ENCODE assay signal across 8 mouse cellular contexts in the genomic region with DNA sequence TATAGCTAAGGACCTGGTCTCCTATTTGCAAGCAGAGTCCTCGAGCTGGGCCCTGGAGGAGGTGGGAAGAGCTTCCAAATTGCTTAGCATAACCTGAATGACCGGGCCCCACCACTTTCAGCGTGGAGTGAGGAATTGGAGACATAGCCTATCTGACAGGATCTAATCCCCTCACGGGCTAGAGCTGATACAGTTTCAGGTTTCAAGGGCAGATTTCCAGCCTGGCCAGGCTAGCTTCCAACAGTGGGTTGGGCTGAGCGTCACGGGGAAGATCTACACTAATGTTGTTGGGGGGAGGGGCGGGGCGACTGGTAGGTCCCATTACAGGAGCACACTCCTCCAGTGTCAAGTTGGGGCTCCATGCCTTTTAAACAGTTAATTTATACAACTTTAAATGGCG. TPM values are rescaled to one million over a fixed set of nuclear protein-coding genes. Genes with fewer than 3 reads are reported as not detected.
DNase-seq lines count a peak whose midpoint lies in the region; ATAC-seq lines count a peak whose summit lies in the region.

No protein-coding gene starts in this region.

- H3K27ac ChIP-seq in midbrain, embryonic 10.5 days (replicated peaks) = peak overlapping the region; percentile 99
- no peak overlapping the region for H3K27ac ChIP-seq in midbrain, embryonic 14.5 days (replicated peaks; ENCODE audit: low read depth, low read length)
- peak overlapping the region; percentile 41; the same call in 1 of the 2 replicates for H3K27ac ChIP-seq in liver, embryonic 13.5 days

- no peak overlapping the region for H3K9ac ChIP-seq in midbrain, embryonic 14.5 days (replicated peaks; ENCODE audit: low read length)
- no peak overlapping the region for H3K9ac ChIP-seq in liver, embryonic 13.5 days

- H3K4me3 ChIP-seq in midbrain, embryonic 10.5 days = no peak overlapping the region
- H3K4me3 ChIP-seq in midbrain, embryonic 14.5 days (replicated peaks; ENCODE audit: low read depth, low read length) = no peak overlapping the region
- no peak overlapping the region for H3K4me3 ChIP-seq in liver, embryonic 13.5 days (replicated peaks)

- H3K4me1 ChIP-seq in midbrain, embryonic 10.5 days = peaks cover 94% of the 10 kb centered on the region
- peaks cover 40% of the 10 kb centered on the region for H3K4me1 ChIP-seq in midbrain, embryonic 14.5 days (ENCODE audit: control insufficient read depth, insufficient read depth, low read length)
- peaks cover 93% of the 10 kb centered on the region for H3K4me1 ChIP-seq in liver, embryonic 13.5 days (replicated peaks)

- WGBS in midbrain, embryonic 10.5 days = 27% methylated on average over 9 of the region's 9 CpGs
- WGBS in midbrain, embryonic 14.5 days = 21% methylated on average over 9 of the region's 9 CpGs
- 46% methylated on average over 9 of the region's 9 CpGs for WGBS in liver, embryonic 13.5 days (ENCODE audit: insufficient replicate concordance)

- no peak for ATAC-seq in midbrain, embryonic 14.5 days (ENCODE audit: low FRiP score, low TSS enrichment)
- no peak for ATAC-seq in liver, embryonic 13.5 days (ENCODE audit: low read depth)
- no peak for ATAC-seq in CD4-positive, CD25-positive, alpha-beta regulatory T cell, adult 4 months

- H3K36me3 ChIP-seq in midbrain, embryonic 10.5 days = no peaks in the 10 kb centered on the region
- H3K36me3 ChIP-seq in midbrain, embryonic 14.5 days (ENCODE audit: control insufficient read depth, insufficient read depth, low read length) = no peaks in the 10 kb centered on the region
- no peaks in the 10 kb centered on the region for H3K36me3 ChIP-seq in liver, embryonic 13.5 days

- peaks cover 12% of the 10 kb centered on the region; the same call in 1 of the 2 replicates for H3K27me3 ChIP-seq in midbrain, embryonic 10.5 days (ENCODE audit: low read depth, poor library complexity, severe bottlenecking)
- H3K27me3 ChIP-seq in midbrain, embryonic 14.5 days (ENCODE audit: control insufficient read depth, insufficient read depth, low read length) = no peaks in the 10 kb centered on the region
- H3K27me3 ChIP-seq in liver, embryonic 13.5 days = peaks cover 48% of the 10 kb centered on the region

- DNase-seq in midbrain, embryonic 10.5 days (ENCODE audit: low spot score) = no peak
- DNase-seq in midbrain, embryonic 14.5 days = no peak
- peak; percentile 77 to 87 for DNase-seq in cerebellum, postnatal 25 days
- DNase-seq in heart, postnatal 36 days = peak; percentile 53 to 57
- DNase-seq in liver, embryonic 13.5 days = no peak
- DNase-seq in yolk sac, embryonic 10.5 days (ENCODE audit: low spot score) = no peak
- DNase-seq in spleen, postnatal 14 days (ENCODE audit: low spot score in 2 of 2) = no peak

- H3K9me3 ChIP-seq in midbrain, embryonic 10.5 days (replicated peaks) = no peaks in the 10 kb centered on the region
- no peaks in the 10 kb centered on the region for H3K9me3 ChIP-seq in midbrain, embryonic 14.5 days (ENCODE audit: control insufficient read depth, low read length)
- H3K9me3 ChIP-seq in liver, embryonic 13.5 days (replicated peaks) = no peaks in the 10 kb centered on the region

- intact Hi-C loops in heart, postnatal 36 days (cut with DNase I) = no loop called here

- no peak overlapping the region for H3K4me2 ChIP-seq in midbrain, embryonic 14.5 days (ENCODE audit: low read length)
- peak overlapping the region; percentile 34 for H3K4me2 ChIP-seq in liver, embryonic 13.5 days

RNA-seq across cellular contexts. Expression of a gene that starts 2.4 kb away (rescaled TPM):
- polyA plus RNA-seq in midbrain, embryonic 10.5 days (2016; fragmentation: Nextera tagmentation; extraction: Ambion mirVana) = 385 and 386 TPM in 2 replicates
- polyA plus RNA-seq in midbrain, embryonic 14.5 days (2014; fragmentation: Nextera tagmentation; extraction: Ambion mirVana) = 219 and 247 TPM in 2 replicates
- total RNA-seq in heart, postnatal 36 days (2021) = 10 to 100 TPM; 72.8 to 73.4 TPM
- polyA plus RNA-seq in liver, embryonic 13.5 days (2015; fragmentation: Nextera tagmentation; extraction: Ambion mirVana) = 12.7 and 13.2 TPM in 2 replicates
- polyA plus RNA-seq in CD4-positive, CD25-positive, alpha-beta regulatory T cell, adult 4 months (2017; shearing (Covaris generic)) = 1 to 10 TPM; 2.9 to 3.1 TPM

RNA-seq across cellular contexts. Expression of a gene that starts 3.2 kb away (rescaled TPM):
- polyA plus RNA-seq in midbrain, embryonic 10.5 days (2016; fragmentation: Nextera tagmentation; extraction: Ambion mirVana) = 37.7 TPM in 2 replicates
- 51.2 and 68.8 TPM in 2 replicates for polyA plus RNA-seq in midbrain, embryonic 14.5 days (2014; fragmentation: Nextera tagmentation; extraction: Ambion mirVana)
- 10 to 100 TPM; 20.9 to 25.1 TPM for total RNA-seq in heart, postnatal 36 days (2021)
- 24.4 and 26.3 TPM in 2 replicates for polyA plus RNA-seq in liver, embryonic 13.5 days (2015; fragmentation: Nextera tagmentation; extraction: Ambion mirVana)
- 10 to 100 TPM; 10.5 to 24.2 TPM for polyA plus RNA-seq in CD4-positive, CD25-positive, alpha-beta regulatory T cell, adult 4 months (2017; shearing (Covaris generic))

RNA-seq across cellular contexts. Expression of a gene that starts 3.4 kb away (rescaled TPM):
- polyA plus RNA-seq in midbrain, embryonic 10.5 days (2016; fragmentation: Nextera tagmentation; extraction: Ambion mirVana) = 5.2 TPM in 2 replicates
- 6.0 and 6.8 TPM in 2 replicates for polyA plus RNA-seq in midbrain, embryonic 14.5 days (2014; fragmentation: Nextera tagmentation; extraction: Ambion mirVana)
- 1 to 10 TPM; 7.2 to 8.3 TPM for total RNA-seq in heart, postnatal 36 days (2021)
- 16.7 and 18.2 TPM in 2 replicates for polyA plus RNA-seq in liver, embryonic 13.5 days (2015; fragmentation: Nextera tagmentation; extraction: Ambion mirVana)
- 10 to 100 TPM; 19.4 to 21.2 TPM for polyA plus RNA-seq in CD4-positive, CD25-positive, alpha-beta regulatory T cell, adult 4 months (2017; shearing (Covaris generic))

RNA-seq across cellular contexts. Expression of a gene that starts 12.5 kb away (rescaled TPM):
- polyA plus RNA-seq in midbrain, embryonic 10.5 days (2016; fragmentation: Nextera tagmentation; extraction: Ambion mirVana) = 39.3 and 42.6 TPM in 2 replicates
- 19.1 and 21.6 TPM in 2 replicates for polyA plus RNA-seq in midbrain, embryonic 14.5 days (2014; fragmentation: Nextera tagmentation; extraction: Ambion mirVana)
- 10 to 100 TPM; 24.9 to 27.0 TPM for total RNA-seq in heart, postnatal 36 days (2021)
- polyA plus RNA-seq in liver, embryonic 13.5 days (2015; fragmentation: Nextera tagmentation; extraction: Ambion mirVana) = 31.2 and 32.2 TPM in 2 replicates
- 10 to 100 TPM; 11.6 to 12.2 TPM for polyA plus RNA-seq in CD4-positive, CD25-positive, alpha-beta regulatory T cell, adult 4 months (2017; shearing (Covaris generic))

RNA-seq across cellular contexts. Expression of a gene that starts 15.1 kb away (rescaled TPM):
- polyA plus RNA-seq in midbrain, embryonic 10.5 days (2016; fragmentation: Nextera tagmentation; extraction: Ambion mirVana) = 0.11 and 0.15 TPM in 2 replicates
- polyA plus RNA-seq in midbrain, embryonic 14.5 days (2014; fragmentation: Nextera tagmentation; extraction: Ambion mirVana) = 0.93 and 1.00 TPM in 2 replicates
- not detected for total RNA-seq in heart, postnatal 36 days (2021)
- 0.09 TPM in 1 of 2 replicates, not detected in the other for polyA plus RNA-seq in liver, embryonic 13.5 days (2015; fragmentation: Nextera tagmentation; extraction: Ambion mirVana)
- polyA plus RNA-seq in CD4-positive, CD25-positive, alpha-beta regulatory T cell, adult 4 months (2017; shearing (Covaris generic)) = not detected

Comparison
In these comparisons a context has a peak if more than half of its experiments do, and no peak if none do; other contexts are left out.
1. DNase-seq: peak in cerebellum, postnatal 25 days (2 of 2) and heart, postnatal 36 days (2 of 2); none in midbrain, embryonic 10.5 days (single experiment), midbrain, embryonic 14.5 days (single experiment), liver, embryonic 13.5 days (single experiment), yolk sac, embryonic 10.5 days (single experiment) and spleen, postnatal 14 days (0 of 2).
2. RNA of a gene that starts 2.4 kb away (polyA plus RNA-seq): 385 to 386 TPM in midbrain, embryonic 10.5 days and 219 to 247 TPM in midbrain, embryonic 14.5 days; 12.7 to 13.2 TPM in liver, embryonic 13.5 days and 2.9 to 3.1 TPM in CD4-positive, CD25-positive, alpha-beta regulatory T cell, adult 4 months; every median in the first group is over 10 times any median in the second.